Comparison of ENCODE assay signal across 18 mouse cellular contexts in genomic region chr5:129909591-129909990, GRCm38 (mm10). TPM values are rescaled to one million over a fixed set of nuclear protein-coding genes. Genes with fewer than 3 reads are reported as not detected.
A peak's percentile ranks its signal among the peaks of the same experiment; 100 is the strongest.
DNase-seq lines count a peak whose midpoint lies in the region; ATAC-seq lines count a peak whose summit lies in the region.
"Had no signal": no experiment of that assay in that cellular context is flagged by ENCODE, and none has a peak within 500 bp of the region (broad histone marks: within the 10 kb centered on the region; RNA-seq: fewer than 3 reads in every experiment).

No protein-coding gene starts in this region.

- intact Hi-C loops in heart, postnatal 14 days (cut with DNase I) = no loop called here

- ATAC-seq in heart, embryonic 13.5 days (ENCODE audit: extremely low read depth, insufficient number of reproducible peaks, low FRiP score, low TSS enrichment) = no peak
- no peak for ATAC-seq in midbrain, embryonic 12.5 days (ENCODE audit: low FRiP score, low read depth)
- no peak for ATAC-seq in midbrain, embryonic 14.5 days (ENCODE audit: low FRiP score, low TSS enrichment)
- no peak for ATAC-seq in neural tube, embryonic 13.5 days (ENCODE audit: low read depth)
- ATAC-seq: intestine, embryonic 16.5 days had no signal

- H3K27ac ChIP-seq in heart, embryonic 13.5 days (replicated peaks) = no peak overlapping the region
- no peak overlapping the region for H3K27ac ChIP-seq in midbrain, embryonic 12.5 days (replicated peaks)
- no peak overlapping the region for H3K27ac ChIP-seq in midbrain, embryonic 14.5 days (replicated peaks; ENCODE audit: low read depth, low read length)
- no peak overlapping the region for H3K27ac ChIP-seq in neural tube, embryonic 13.5 days (replicated peaks)
- H3K27ac ChIP-seq: embryonic facial prominence, embryonic 15.5 days had no signal

- no peak overlapping the region for H3K9ac ChIP-seq in heart, embryonic 13.5 days
- H3K9ac ChIP-seq in midbrain, embryonic 12.5 days (replicated peaks) = no peak overlapping the region
- H3K9ac ChIP-seq in midbrain, embryonic 14.5 days (replicated peaks; ENCODE audit: low read length) = no peak overlapping the region
- 0 out of 2 replicates have a peak overlapping the region, but pooled peaks have one; percentile 88 for H3K9ac ChIP-seq in neural tube, embryonic 13.5 days

- no peaks in the 10 kb centered on the region for H3K36me3 ChIP-seq in heart, embryonic 13.5 days
- H3K36me3 ChIP-seq in midbrain, embryonic 12.5 days = no peaks in the 10 kb centered on the region
- H3K36me3 ChIP-seq in midbrain, embryonic 14.5 days (ENCODE audit: control insufficient read depth, insufficient read depth, low read length) = no peaks in the 10 kb centered on the region
- H3K36me3 ChIP-seq in neural tube, embryonic 13.5 days = no peaks in the 10 kb centered on the region
- H3K36me3 ChIP-seq: embryonic facial prominence, embryonic 15.5 days; heart, embryonic 15.5 days had no signal

- no peaks in the 10 kb centered on the region for H3K27me3 ChIP-seq in heart, embryonic 13.5 days (replicated peaks)
- H3K27me3 ChIP-seq in midbrain, embryonic 12.5 days = peaks cover 7% of the 10 kb centered on the region; the same call in 1 of the 2 replicates
- H3K27me3 ChIP-seq in midbrain, embryonic 14.5 days (ENCODE audit: control insufficient read depth, insufficient read depth, low read length) = no peaks in the 10 kb centered on the region
- H3K27me3 ChIP-seq in neural tube, embryonic 13.5 days = no peaks in the 10 kb centered on the region
- H3K27me3 ChIP-seq: embryonic facial prominence, embryonic 15.5 days; heart, embryonic 15.5 days had no signal

- peak overlapping the region; percentile 91 for H3K4me2 ChIP-seq in heart, embryonic 13.5 days
- H3K4me2 ChIP-seq in midbrain, embryonic 12.5 days (replicated peaks) = 0 out of 2 replicates have a peak overlapping the region, but pooled peaks have one; percentile 83
- H3K4me2 ChIP-seq in midbrain, embryonic 14.5 days (ENCODE audit: low read length) = no peak overlapping the region; the same call in 1 of the 2 replicates
- peak overlapping the region; percentile 57; the same call in 1 of the 2 replicates for H3K4me2 ChIP-seq in neural tube, embryonic 13.5 days

- DNase-seq in heart, postnatal 4 days = no peak
- DNase-seq in midbrain, embryonic 14.5 days = no peak
- peak; percentile 67 for DNase-seq in R1 (ENCODE audit: low read depth, low spot score)
- DNase-seq in Muller cell, postnatal 12 days (ENCODE audit: inconsistent ontology term) = no peak
- DNase-seq in heart, postnatal 14 days = no peak
- DNase-seq: adrenal gland, postnatal 36 days; B cell, adult 2 months; cerebellum, postnatal 36 days; kidney, postnatal 25 days; left cerebral cortex, postnatal 4 days; lung, postnatal 36 days; thymus, adult 18-20 months had no signal

- H3K9me3 ChIP-seq in heart, embryonic 13.5 days = no peaks in the 10 kb centered on the region
- no peaks in the 10 kb centered on the region for H3K9me3 ChIP-seq in midbrain, embryonic 12.5 days
- no peaks in the 10 kb centered on the region for H3K9me3 ChIP-seq in midbrain, embryonic 14.5 days (ENCODE audit: control insufficient read depth, low read length)
- no peaks in the 10 kb centered on the region for H3K9me3 ChIP-seq in neural tube, embryonic 13.5 days
- H3K9me3 ChIP-seq: embryonic facial prominence, embryonic 15.5 days; heart, embryonic 15.5 days had no signal

- H3K4me3 ChIP-seq in heart, embryonic 13.5 days = no peak overlapping the region
- H3K4me3 ChIP-seq in midbrain, embryonic 12.5 days = no peak overlapping the region
- no peak overlapping the region for H3K4me3 ChIP-seq in midbrain, embryonic 14.5 days (replicated peaks; ENCODE audit: low read depth, low read length)
- peak overlapping the region; percentile 67 for H3K4me3 ChIP-seq in neural tube, embryonic 13.5 days

- peaks cover 10% of the 10 kb centered on the region; the same call in 1 of the 2 replicates for H3K4me1 ChIP-seq in heart, embryonic 13.5 days
- H3K4me1 ChIP-seq in midbrain, embryonic 12.5 days = peaks cover 8% of the 10 kb centered on the region; the same call in 1 of the 2 replicates
- H3K4me1 ChIP-seq in midbrain, embryonic 14.5 days (ENCODE audit: control insufficient read depth, insufficient read depth, low read length) = peaks cover 9% of the 10 kb centered on the region; the same call in 1 of the 2 replicates
- H3K4me1 ChIP-seq in neural tube, embryonic 13.5 days (replicated peaks) = peaks cover 15% of the 10 kb centered on the region
- H3K4me1 ChIP-seq: heart, embryonic 15.5 days had no signal

- 75% methylated on average over 7 of the region's 7 CpGs for WGBS in heart, embryonic 13.5 days
- WGBS in midbrain, embryonic 12.5 days = 86% methylated on average over 7 of the region's 7 CpGs
- 80% methylated on average over 7 of the region's 7 CpGs for WGBS in midbrain, embryonic 14.5 days
- 79% methylated on average over 7 of the region's 7 CpGs for WGBS in neural tube, embryonic 13.5 days

RNA-seq across cellular contexts. Expression of gene Nupr1l, which starts 1.3 kb away (rescaled TPM):
- 1.6 and 1.7 TPM in 2 replicates for polyA plus RNA-seq in heart, embryonic 13.5 days (2015; fragmentation: Nextera tagmentation; extraction: Ambion mirVana)
- total RNA-seq in heart, postnatal 4 days (2021) = 1 to 10 TPM in 1 of 2 experiments, not detected in 1; 1.9 TPM
- polyA plus RNA-seq in midbrain, embryonic 12.5 days (2016; fragmentation: Nextera tagmentation; extraction: Ambion mirVana) = 6.2 and 9.8 TPM in 2 replicates
- polyA plus RNA-seq in midbrain, embryonic 14.5 days (2014; fragmentation: Nextera tagmentation; extraction: Ambion mirVana) = 5.4 and 6.0 TPM in 2 replicates
- polyA plus RNA-seq in neural tube, embryonic 13.5 days (2015; fragmentation: Nextera tagmentation; extraction: Ambion mirVana) = 4.9 and 6.1 TPM in 2 replicates
- under 1 TPM; 0.57 to 0.83 TPM for total RNA-seq in heart, postnatal 14 days (2021)

RNA-seq across cellular contexts. Expression of gene Phkg1, which starts 11.2 kb away (rescaled TPM):
- polyA plus RNA-seq in heart, embryonic 13.5 days (2015; fragmentation: Nextera tagmentation; extraction: Ambion mirVana) = 0.76 and 1.4 TPM in 2 replicates
- 1 to 10 TPM; 2.8 to 3.1 TPM for total RNA-seq in heart, postnatal 4 days (2021)
- 0.18 and 0.22 TPM in 2 replicates for polyA plus RNA-seq in midbrain, embryonic 12.5 days (2016; fragmentation: Nextera tagmentation; extraction: Ambion mirVana)
- 0.22 and 0.94 TPM in 2 replicates for polyA plus RNA-seq in midbrain, embryonic 14.5 days (2014; fragmentation: Nextera tagmentation; extraction: Ambion mirVana)
- polyA plus RNA-seq in neural tube, embryonic 13.5 days (2015; fragmentation: Nextera tagmentation; extraction: Ambion mirVana) = 0.32 and 0.33 TPM in 2 replicates
- 10 to 100 TPM in 1 of 2 experiments, 1 to 10 TPM in 1; 8.5 to 15.3 TPM for total RNA-seq in heart, postnatal 14 days (2021)

RNA-seq across cellular contexts. Expression of gene Zbed5, which starts 14.1 kb away (rescaled TPM):
- polyA plus RNA-seq in heart, embryonic 13.5 days (2015; fragmentation: Nextera tagmentation; extraction: Ambion mirVana) = 3.3 and 3.9 TPM in 2 replicates
- total RNA-seq in heart, postnatal 4 days (2021) = 1 to 10 TPM; 1.2 to 1.3 TPM
- polyA plus RNA-seq in midbrain, embryonic 12.5 days (2016; fragmentation: Nextera tagmentation; extraction: Ambion mirVana) = 7.9 and 9.1 TPM in 2 replicates
- 20.0 and 20.1 TPM in 2 replicates for polyA plus RNA-seq in midbrain, embryonic 14.5 days (2014; fragmentation: Nextera tagmentation; extraction: Ambion mirVana)
- polyA plus RNA-seq in neural tube, embryonic 13.5 days (2015; fragmentation: Nextera tagmentation; extraction: Ambion mirVana) = 12.9 and 13.3 TPM in 2 replicates
- total RNA-seq in heart, postnatal 14 days (2021) = under 1 TPM; 0.60 to 0.68 TPM

RNA-seq across cellular contexts. Expression of gene Chchd2, which starts 22.3 kb away (rescaled TPM):
- polyA plus RNA-seq in heart, embryonic 13.5 days (2015; fragmentation: Nextera tagmentation; extraction: Ambion mirVana) = 837 and 1,007 TPM in 2 replicates
- 100 to 1,000 TPM; 757 to 792 TPM for total RNA-seq in heart, postnatal 4 days (2021)
- 747 and 763 TPM in 2 replicates for polyA plus RNA-seq in midbrain, embryonic 12.5 days (2016; fragmentation: Nextera tagmentation; extraction: Ambion mirVana)
- polyA plus RNA-seq in midbrain, embryonic 14.5 days (2014; fragmentation: Nextera tagmentation; extraction: Ambion mirVana) = 748 and 816 TPM in 2 replicates
- 916 and 967 TPM in 2 replicates for polyA plus RNA-seq in neural tube, embryonic 13.5 days (2015; fragmentation: Nextera tagmentation; extraction: Ambion mirVana)
- 100 to 1,000 TPM; 947 to 975 TPM for total RNA-seq in heart, postnatal 14 days (2021)

RNA-seq across cellular contexts. Expression of gene Vkorc1l1, which starts 32.2 kb away (rescaled TPM):
- polyA plus RNA-seq in heart, embryonic 13.5 days (2015; fragmentation: Nextera tagmentation; extraction: Ambion mirVana) = 13.7 and 14.3 TPM in 2 replicates
- 10 to 100 TPM; 22.6 TPM for total RNA-seq in heart, postnatal 4 days (2021)
- polyA plus RNA-seq in midbrain, embryonic 12.5 days (2016; fragmentation: Nextera tagmentation; extraction: Ambion mirVana) = 40.7 and 41.8 TPM in 2 replicates
- polyA plus RNA-seq in midbrain, embryonic 14.5 days (2014; fragmentation: Nextera tagmentation; extraction: Ambion mirVana) = 26.5 and 31.3 TPM in 2 replicates
- 29.8 and 32.0 TPM in 2 replicates for polyA plus RNA-seq in neural tube, embryonic 13.5 days (2015; fragmentation: Nextera tagmentation; extraction: Ambion mirVana)
- 10 to 100 TPM; 14.6 to 15.9 TPM for total RNA-seq in heart, postnatal 14 days (2021)
